Mouse (Mus musculus) kidney, embryonic 14.5 days (tissue): Measurements from ENCODE around the gene Dram1. TPM values are rescaled to one million over a fixed set of nuclear protein-coding genes. Genes with fewer than 3 reads are reported as not detected.

Experiments
- ATAC-seq: fragments of 200-750 bp; cut with Nextera tagmentation; 2 replicates; pipeline ENCODE4 v1.8.0; 2017; ENCODE audit warnings: moderate number of reproducible peaks, mild to moderate bottlenecking, moderate TSS enrichment, moderate library complexity; ENCODE audit not compliant: low FRiP score, low TSS enrichment
- H3K27ac ChIP-seq: fragments of 300-500 bp; sonication (generic); 2 replicates; pipeline ENCODE4 v1.5.1; 2014; ENCODE audit warnings: low read depth, mild to moderate bottlenecking, low read length, moderate library complexity, mixed read lengths
- H3K27me3 ChIP-seq: fragments of 300-500 bp; sonication (generic); 2 replicates; pipeline ENCODE4 v1.6.1; 2014; ENCODE audit warnings: mild to moderate bottlenecking, low read length; ENCODE audit not compliant: control insufficient read depth, insufficient read depth
- H3K36me3 ChIP-seq: fragments of 300-500 bp; sonication (generic); 2 replicates; pipeline ENCODE4 v1.6.1; 2014; ENCODE audit warnings: low read length, mixed read lengths; ENCODE audit not compliant: control insufficient read depth, insufficient read depth
- H3K4me1 ChIP-seq: fragments of 300-500 bp; sonication (generic); 2 replicates; pipeline ENCODE4 v1.6.1; 2014; ENCODE audit warnings: low read length, mixed read lengths; ENCODE audit not compliant: control insufficient read depth, insufficient read depth
- H3K4me2 ChIP-seq: fragments of 300-500 bp; sonication (generic); replicated peaks from 2 replicates; pipeline ENCODE4 v1.6.1; 2014; ENCODE audit warnings: low read depth, mild to moderate bottlenecking, low read length
- H3K4me3 ChIP-seq: fragments of 300-500 bp; sonication (generic); 2 replicates; pipeline ENCODE4 v1.5.1; 2014; ENCODE audit warnings: mild to moderate bottlenecking, low read length
- H3K9ac ChIP-seq: fragments of 300-500 bp; sonication (generic); 2 replicates; pipeline ENCODE4 v1.6.1; 2014; ENCODE audit warnings: low read depth, mild to moderate bottlenecking, low read length, moderate library complexity
- H3K9me3 ChIP-seq: fragments of 300-500 bp; sonication (generic); 2 replicates; pipeline ENCODE4 v1.6.1; 2016; ENCODE audit warnings: low read length; ENCODE audit not compliant: control insufficient read depth
- WGBS: fragments of 180-500 bp; shearing (Covaris S2); extraction: QIAGEN DNeasy Blood & Tissue Kit; methylation state at CpG from one replicate; pipeline ENCODE4 v1.1.7; 2014; 5-methylcytosine and 5-hydroxymethylcytosine counted together
- polyA plus RNA-seq: library from polyadenylated mRNA; unstranded; fragments of >200 nt; fragmentation: Nextera tagmentation; extraction: Ambion mirVana; gene quantifications from 2 replicates; pipeline ENCODE4 v1.2.1, GENCODE M21; 2014

The Dram1 gene
- polyA plus RNA-seq, 1 experiment from 2014 or later, result 0.99 TPM

GRCm38 (mm10) chr10:88320714-88321416 is 58.0 kb downstream of the Dram1 start:
- Histone ChIP-seq H3K4me2 (no peak overlapping the region), H3K27ac (no peak overlapping the region), H3K27me3 (no peaks in the 10 kb centered on the region), H3K36me3 (no peaks in the 10 kb centered on the region), H3K9me3 (no peaks in the 10 kb centered on the region), H3K9ac (no peak overlapping the region), H3K4me1 (no peaks in the 10 kb centered on the region), H3K4me3 (no peak overlapping the region)
- no peak for ATAC-seq
- 87% methylated on average over 12 of the region's 12 CpGs for WGBS

DNA sequence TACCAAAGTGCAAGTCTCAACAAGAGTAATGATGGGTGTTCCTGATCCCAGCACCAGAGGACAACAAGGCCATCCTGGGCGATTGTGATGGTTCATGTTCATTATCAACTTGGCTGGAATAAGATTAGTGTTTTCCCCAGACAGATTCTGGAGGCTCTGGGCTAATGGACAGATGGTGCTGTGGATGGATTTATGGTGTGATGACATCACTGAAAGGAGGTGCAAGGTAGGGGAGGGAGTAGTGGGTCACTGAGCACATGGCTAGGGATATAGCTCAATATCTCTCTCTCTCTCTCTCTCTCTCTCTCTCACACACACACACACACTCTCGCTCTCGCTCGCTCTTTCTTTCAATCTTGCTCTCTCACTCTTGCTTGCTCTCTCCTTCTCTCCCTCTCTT is 60.7 kb downstream of the Dram1 start:
- H3K9me3 ChIP-seq, result no peaks in the 10 kb centered on the region
- H3K4me2 ChIP-seq, result no peak overlapping the region
- peak; percentile 57; the same call in 1 of the 2 replicates for ATAC-seq
- WGBS, result 86% methylated on average over 4 of the region's 4 CpGs
- H3K9ac ChIP-seq, result no peak overlapping the region
- no peak overlapping the region for H3K27ac ChIP-seq
- H3K4me3 ChIP-seq, result no peak overlapping the region
- H3K4me1 ChIP-seq, result no peaks in the 10 kb centered on the region
- H3K27me3 ChIP-seq, result no peaks in the 10 kb centered on the region
- no peaks in the 10 kb centered on the region for H3K36me3 ChIP-seq

DNA sequence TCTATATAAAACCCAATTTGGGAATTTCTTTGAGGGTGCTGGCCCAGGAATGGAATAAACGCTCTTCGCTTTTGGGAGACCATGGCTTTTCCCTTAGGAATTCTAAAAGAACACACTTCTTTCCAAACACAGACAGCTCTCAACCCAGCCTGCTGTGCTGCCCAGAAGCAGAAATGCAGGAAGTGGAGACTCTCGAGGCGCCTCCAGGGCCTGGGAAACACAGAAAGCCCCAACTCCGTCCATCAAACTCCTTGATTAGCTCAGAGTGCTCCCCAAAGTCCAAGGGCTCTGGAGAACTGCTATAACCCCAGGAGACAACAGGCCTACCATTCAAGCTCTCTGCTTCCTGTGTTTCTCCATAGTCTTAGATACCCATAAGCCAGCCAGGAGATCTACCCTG is 61.7 kb downstream of the Dram1 start:
- no peak overlapping the region for H3K9ac ChIP-seq
- no peaks in the 10 kb centered on the region for H3K27me3 ChIP-seq
- no peaks in the 10 kb centered on the region for H3K4me1 ChIP-seq
- no peak overlapping the region for H3K27ac ChIP-seq
- no peak overlapping the region for H3K4me2 ChIP-seq
- H3K9me3 ChIP-seq, result no peaks in the 10 kb centered on the region
- no peak overlapping the region for H3K4me3 ChIP-seq
- H3K36me3 ChIP-seq, result no peaks in the 10 kb centered on the region
- ATAC-seq, result no peak
- WGBS, result 84% methylated on average over 5 of the region's 5 CpGs

- ATAC-seq, result no peak
- Histone ChIP-seq H3K4me1 (no peaks in the 10 kb centered on the region), H3K9ac (no peak overlapping the region), H3K4me3 (no peak overlapping the region), H3K27ac (no peak overlapping the region), H3K4me2 (no peak overlapping the region), H3K9me3 (no peaks in the 10 kb centered on the region), H3K27me3 (no peaks in the 10 kb centered on the region), H3K36me3 (no peaks in the 10 kb centered on the region)
- 79% methylated on average over 5 of the region's 5 CpGs for WGBS
These were observed 64.0 kb downstream of the Dram1 start for GRCm38 (mm10) chr10:88314841-88315240.

DNA sequence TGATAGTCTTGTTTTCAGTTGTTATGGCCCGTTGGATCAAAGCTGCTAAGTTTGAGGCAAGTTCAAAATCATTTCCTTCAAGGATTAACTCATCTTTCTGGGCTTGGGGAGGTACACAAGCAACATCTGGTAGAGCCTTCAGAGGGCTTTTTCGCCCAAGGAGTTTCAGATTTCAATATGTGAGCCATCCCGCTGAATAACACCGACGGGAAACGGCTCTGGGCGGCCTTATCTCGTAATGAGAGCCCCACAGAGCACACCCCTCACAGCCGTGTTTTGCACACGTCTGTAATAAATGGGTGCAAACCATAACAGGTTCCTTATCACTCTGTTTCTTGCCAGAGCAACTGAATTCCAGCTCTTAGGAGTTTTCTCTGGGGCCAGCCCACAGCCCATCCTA is 69.0 kb downstream of the Dram1 start:
- Histone ChIP-seq H3K4me1 (no peaks in the 10 kb centered on the region), H3K27me3 (no peaks in the 10 kb centered on the region), H3K36me3 (no peaks in the 10 kb centered on the region), H3K9ac (no peak overlapping the region), H3K9me3 (no peaks in the 10 kb centered on the region), H3K4me3 (no peak overlapping the region), H3K4me2 (no peak overlapping the region), H3K27ac (no peak overlapping the region)
- 73% methylated on average over 10 of the region's 10 CpGs for WGBS
- no peak for ATAC-seq

DNA sequence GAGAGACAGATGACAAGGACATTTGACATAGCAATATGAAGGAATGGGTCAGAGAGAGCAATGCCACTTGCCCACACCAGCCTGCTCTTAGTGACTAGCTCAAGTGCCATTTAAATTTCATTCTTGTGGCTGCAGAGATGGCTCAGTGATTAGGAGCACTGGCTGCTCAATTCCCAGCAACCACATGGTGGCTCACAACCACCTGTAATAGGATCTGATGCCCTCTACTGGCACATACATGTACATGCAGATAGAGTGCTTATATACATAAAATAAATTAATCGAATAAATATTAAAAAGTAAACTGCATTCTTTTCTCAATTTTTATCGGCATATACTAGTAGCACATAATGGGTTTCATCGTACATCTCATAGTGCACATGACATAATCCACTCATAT is 72.6 kb downstream of the Dram1 start:
- H3K27me3 ChIP-seq, result no peaks in the 10 kb centered on the region
- 94% methylated on average over 3 of the region's 3 CpGs for WGBS
- ATAC-seq, result no peak
- no peak overlapping the region for H3K27ac ChIP-seq
- H3K4me1 ChIP-seq, result no peaks in the 10 kb centered on the region
- H3K4me2 ChIP-seq, result no peak overlapping the region
- H3K9me3 ChIP-seq, result no peaks in the 10 kb centered on the region
- no peaks in the 10 kb centered on the region for H3K36me3 ChIP-seq
- no peak overlapping the region for H3K4me3 ChIP-seq
- H3K9ac ChIP-seq, result no peak overlapping the region

GRCm38 (mm10) chr10:88304302-88304701 is 74.6 kb downstream of the Dram1 start:
- no peaks in the 10 kb centered on the region for H3K27me3 ChIP-seq
- peak; percentile 69; the same call in 1 of the 2 replicates for ATAC-seq
- WGBS, result 10% methylated on average over 4 of the region's 4 CpGs
- H3K4me3 ChIP-seq, result no peak overlapping the region
- no peaks in the 10 kb centered on the region for H3K36me3 ChIP-seq
- H3K4me2 ChIP-seq, result no peak overlapping the region
- H3K9me3 ChIP-seq, result peaks cover 4% of the 10 kb centered on the region; the same call in 1 of the 2 replicates
- H3K9ac ChIP-seq, result no peak overlapping the region
- no peak overlapping the region for H3K27ac ChIP-seq
- H3K4me1 ChIP-seq, result no peaks in the 10 kb centered on the region

DNA sequence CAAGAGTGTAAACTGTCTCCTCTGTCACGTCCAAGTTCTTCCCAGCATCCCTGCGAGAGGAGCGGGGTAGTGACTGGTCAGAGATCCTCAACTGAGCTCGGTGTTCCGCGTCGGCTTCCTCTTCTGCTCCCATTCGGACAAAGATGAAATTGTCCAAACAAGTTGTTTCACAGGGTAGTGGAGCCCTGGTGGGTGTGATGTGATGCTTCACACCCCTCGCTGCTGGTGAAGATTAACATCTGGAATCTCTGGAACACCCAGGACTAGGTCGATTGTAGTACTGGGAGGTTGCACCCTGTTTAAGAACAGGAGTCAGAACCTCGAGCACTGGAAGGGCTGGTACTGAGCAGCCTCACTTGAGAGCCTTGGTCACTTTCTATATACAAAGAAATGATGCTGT is 75.8 kb downstream of the Dram1 start:
- Histone ChIP-seq H3K27ac (no peak overlapping the region), H3K9ac (no peak overlapping the region), H3K4me3 (no peak overlapping the region), H3K9me3 (peaks cover 9% of the 10 kb centered on the region; the same call in 1 of the 2 replicates), H3K27me3 (no peaks in the 10 kb centered on the region), H3K36me3 (no peaks in the 10 kb centered on the region), H3K4me2 (no peak overlapping the region), H3K4me1 (no peaks in the 10 kb centered on the region)
- no peak for ATAC-seq
- 72% methylated on average over 11 of the region's 11 CpGs for WGBS

GRCm38 (mm10) chr10:88301802-88302470 is 76.9 kb downstream of the Dram1 start:
- Histone ChIP-seq H3K9ac (no peak overlapping the region), H3K9me3 (peaks cover 9% of the 10 kb centered on the region; the same call in 1 of the 2 replicates), H3K4me1 (no peaks in the 10 kb centered on the region), H3K27ac (no peak overlapping the region), H3K27me3 (no peaks in the 10 kb centered on the region), H3K36me3 (no peaks in the 10 kb centered on the region), H3K4me2 (no peak overlapping the region), H3K4me3 (no peak overlapping the region)
- 88% methylated on average over 6 of the region's 6 CpGs for WGBS
- no peak for ATAC-seq
